Mouse (Mus musculus): ENCODE results near the gene Zc3h10. TPM values are rescaled to one million over a fixed set of nuclear protein-coding genes. Genes with fewer than 3 reads are reported as not detected.
"Not testable (repeated sequence)": the region's sequence is repeated elsewhere in the genome, so short reads cannot be mapped to it uniquely, and the experiment has no call there.

The Zc3h10 gene
- polyA plus RNA-seq, 1 experiment from 2014 or later = 19.9 TPM

- Histone ChIP-seq H3K27me3 (ENCODE audit: insufficient read depth, poor library complexity, severe bottlenecking) (peaks cover 32% of the 10 kb centered on the region), H3K9me3 (no peaks in the 10 kb centered on the region), H3K36me3 (peaks cover 44% of the 10 kb centered on the region), H3K4me1 (replicated peaks) (peaks cover 7% of the 10 kb centered on the region), H3K27ac (no peak overlapping the region), H3K4me3 (no peak overlapping the region)
- DNase-seq (ENCODE audit: low spot score) = no peak
- WGBS = 81% methylated on average over 12 of the region's 12 CpGs
Observed at GRCm38 (mm10) chr10:128511761-128512160, 35.8 kb downstream of the Zc3h10 start.

- Histone ChIP-seq H3K9me3 (no peaks in the 10 kb centered on the region), H3K36me3 (peaks cover 40% of the 10 kb centered on the region), H3K27me3 (ENCODE audit: insufficient read depth, poor library complexity, severe bottlenecking) (peaks cover 27% of the 10 kb centered on the region), H3K4me3 (no peak overlapping the region), H3K4me1 (replicated peaks) (peaks cover 4% of the 10 kb centered on the region), H3K27ac (no peak overlapping the region)
- DNase-seq (ENCODE audit: low spot score) = no peak
- WGBS = 89% methylated on average over 9 of the region's 9 CpGs
Observed at GRCm38 (mm10) chr10:128511189-128511588, 36.4 kb downstream of the Zc3h10 start.

- Histone ChIP-seq H3K27me3 (ENCODE audit: insufficient read depth, poor library complexity, severe bottlenecking) (peaks cover 18% of the 10 kb centered on the region), H3K4me3 (no peak overlapping the region), H3K4me1 (replicated peaks) (no peaks in the 10 kb centered on the region), H3K27ac (no peak overlapping the region), H3K9me3 (no peaks in the 10 kb centered on the region), H3K36me3 (peaks cover 35% of the 10 kb centered on the region)
- 84% methylated on average over 11 of the region's 11 CpGs for WGBS
- no peak for DNase-seq (ENCODE audit: low spot score)
Observed at GRCm38 (mm10) chr10:128510301-128510700, 37.3 kb downstream of the Zc3h10 start.

- Histone ChIP-seq H3K27me3 (ENCODE audit: insufficient read depth, poor library complexity, severe bottlenecking) (peaks cover 13% of the 10 kb centered on the region), H3K9me3 (no peaks in the 10 kb centered on the region), H3K27ac (no peak overlapping the region), H3K4me3 (no peak overlapping the region), H3K4me1 (replicated peaks) (no peaks in the 10 kb centered on the region), H3K36me3 (peaks cover 30% of the 10 kb centered on the region)
- DNase-seq (ENCODE audit: low spot score) = no peak
- 90% methylated on average over 4 of the region's 4 CpGs for WGBS
Observed at GRCm38 (mm10) chr10:128509831-128510230, 37.7 kb downstream of the Zc3h10 start.

- Histone ChIP-seq H3K27me3 (ENCODE audit: insufficient read depth, poor library complexity, severe bottlenecking) (peaks cover 12% of the 10 kb centered on the region; the same call in 1 of the 2 replicates), H3K4me1 (replicated peaks) (no peaks in the 10 kb centered on the region), H3K4me3 (no peak overlapping the region), H3K27ac (no peak overlapping the region), H3K36me3 (peaks cover 30% of the 10 kb centered on the region), H3K9me3 (no peaks in the 10 kb centered on the region)
- no peak for DNase-seq (ENCODE audit: low spot score)
- 91% methylated on average over 9 of the region's 9 CpGs for WGBS
Observed at GRCm38 (mm10) chr10:128509203-128509602, 38.4 kb downstream of the Zc3h10 start.

GRCm38 (mm10) chr10:128508260-128508659 is 39.3 kb downstream of the Zc3h10 start:
- Histone ChIP-seq H3K4me1 (replicated peaks) (no peaks in the 10 kb centered on the region), H3K4me3 (no peak overlapping the region), H3K36me3 (peaks cover 30% of the 10 kb centered on the region), H3K27me3 (ENCODE audit: insufficient read depth, poor library complexity, severe bottlenecking) (peaks cover 7% of the 10 kb centered on the region; the same call in 1 of the 2 replicates), H3K9me3 (no peaks in the 10 kb centered on the region), H3K27ac (no peak overlapping the region)
- WGBS = 89% methylated on average over 9 of the region's 9 CpGs
- no peak for DNase-seq (ENCODE audit: low spot score)

GRCm38 (mm10) chr10:128505974-128506373 is 41.6 kb downstream of the Zc3h10 start:
- no peak overlapping the region for H3K4me3 ChIP-seq
- no peaks in the 10 kb centered on the region for H3K9me3 ChIP-seq
- H3K27me3 ChIP-seq (ENCODE audit: insufficient read depth, poor library complexity, severe bottlenecking) = no peaks in the 10 kb centered on the region
- H3K4me1 ChIP-seq (replicated peaks) = no peaks in the 10 kb centered on the region
- WGBS = 95% methylated on average over 14 of the region's 14 CpGs
- DNase-seq (ENCODE audit: low spot score) = no peak
- H3K36me3 ChIP-seq = peaks cover 14% of the 10 kb centered on the region; the same call in 1 of the 2 replicates
- H3K27ac ChIP-seq = no peak overlapping the region

- not testable (repeated sequence) for H3K27me3 ChIP-seq (ENCODE audit: insufficient read depth, poor library complexity, severe bottlenecking); H3K4me3 ChIP-seq; H3K27ac ChIP-seq; DNase-seq (ENCODE audit: low spot score); H3K36me3 ChIP-seq; H3K9me3 ChIP-seq; H3K4me1 ChIP-seq (replicated peaks)
- WGBS = 89% methylated on average over 5 of the region's 5 CpGs
Observed at GRCm38 (mm10) chr10:128505371-128505667, 42.3 kb downstream of the Zc3h10 start.

- WGBS = 82% methylated on average over 9 of the region's 9 CpGs
- Histone ChIP-seq H3K4me3 (no peak overlapping the region), H3K36me3 (0 out of 2 replicates have a peak, but pooled peaks cover 4% of the 10 kb centered on the region), H3K27ac (no peak overlapping the region), H3K4me1 (replicated peaks) (no peaks in the 10 kb centered on the region), H3K27me3 (ENCODE audit: insufficient read depth, poor library complexity, severe bottlenecking) (no peaks in the 10 kb centered on the region), H3K9me3 (no peaks in the 10 kb centered on the region)
- DNase-seq (ENCODE audit: low spot score) = no peak
Observed at GRCm38 (mm10) chr10:128504641-128505370, 42.8 kb downstream of the Zc3h10 start.

- Histone ChIP-seq H3K36me3 (0 out of 2 replicates have a peak, but pooled peaks cover 4% of the 10 kb centered on the region), H3K27me3 (ENCODE audit: insufficient read depth, poor library complexity, severe bottlenecking) (no peaks in the 10 kb centered on the region), H3K4me3 (no peak overlapping the region), H3K27ac (no peak overlapping the region), H3K9me3 (no peaks in the 10 kb centered on the region), H3K4me1 (replicated peaks) (peaks cover 7% of the 10 kb centered on the region)
- no peak for DNase-seq (ENCODE audit: low spot score)
- 74% methylated on average over 3 of the region's 3 CpGs for WGBS
Observed at GRCm38 (mm10) chr10:128504012-128504411, 43.6 kb downstream of the Zc3h10 start.

- no peak overlapping the region for H3K4me3 ChIP-seq
- peaks cover 9% of the 10 kb centered on the region for H3K4me1 ChIP-seq (replicated peaks)
- no peaks in the 10 kb centered on the region for H3K27me3 ChIP-seq (ENCODE audit: insufficient read depth, poor library complexity, severe bottlenecking)
- H3K36me3 ChIP-seq = 0 out of 2 replicates have a peak, but pooled peaks cover 4% of the 10 kb centered on the region
- H3K27ac ChIP-seq = no peak overlapping the region
- WGBS = 82% methylated on average over 8 of the region's 8 CpGs
- no peaks in the 10 kb centered on the region for H3K9me3 ChIP-seq
- no peak for DNase-seq (ENCODE audit: low spot score)
Observed at GRCm38 (mm10) chr10:128503532-128503931, 44.0 kb downstream of the Zc3h10 start.

- 81% methylated on average over 5 of the region's 5 CpGs for WGBS
- Histone ChIP-seq H3K27me3 (ENCODE audit: insufficient read depth, poor library complexity, severe bottlenecking) (no peaks in the 10 kb centered on the region), H3K4me3 (no peak overlapping the region), H3K27ac (no peak overlapping the region), H3K4me1 (replicated peaks) (peaks cover 21% of the 10 kb centered on the region), H3K9me3 (no peaks in the 10 kb centered on the region), H3K36me3 (0 out of 2 replicates have a peak, but pooled peaks cover 4% of the 10 kb centered on the region)
- no peak for DNase-seq (ENCODE audit: low spot score)
Observed at GRCm38 (mm10) chr10:128502341-128502740, 45.2 kb downstream of the Zc3h10 start.

GRCm38 (mm10) chr10:128499116-128499671 is 48.4 kb downstream of the Zc3h10 start:
- Histone ChIP-seq H3K4me3 (peak overlapping the region; percentile 64), H3K36me3 (no peaks in the 10 kb centered on the region), H3K27ac (peak overlapping the region; percentile 74), H3K9me3 (no peaks in the 10 kb centered on the region), H3K4me1 (replicated peaks) (peaks cover 44% of the 10 kb centered on the region), H3K27me3 (ENCODE audit: insufficient read depth, poor library complexity, severe bottlenecking) (peaks cover 8% of the 10 kb centered on the region)
- DNase-seq (ENCODE audit: low spot score) = peak; percentile 61
- 3% methylated on average over 21 of the region's 21 CpGs for WGBS
